Mouse (Mus musculus): ENCODE data around the gene Adamtsl3. TPM values are rescaled to one million over a fixed set of nuclear protein-coding genes. Genes with fewer than 3 reads are reported as not detected.
"Not testable (repeated sequence)": the region's sequence is repeated elsewhere in the genome, so short reads cannot be mapped to it uniquely, and the experiment has no call there.

Gene Adamtsl3
- polyA plus RNA-seq, 1 experiment from 2014 or later: not detected

DNA sequence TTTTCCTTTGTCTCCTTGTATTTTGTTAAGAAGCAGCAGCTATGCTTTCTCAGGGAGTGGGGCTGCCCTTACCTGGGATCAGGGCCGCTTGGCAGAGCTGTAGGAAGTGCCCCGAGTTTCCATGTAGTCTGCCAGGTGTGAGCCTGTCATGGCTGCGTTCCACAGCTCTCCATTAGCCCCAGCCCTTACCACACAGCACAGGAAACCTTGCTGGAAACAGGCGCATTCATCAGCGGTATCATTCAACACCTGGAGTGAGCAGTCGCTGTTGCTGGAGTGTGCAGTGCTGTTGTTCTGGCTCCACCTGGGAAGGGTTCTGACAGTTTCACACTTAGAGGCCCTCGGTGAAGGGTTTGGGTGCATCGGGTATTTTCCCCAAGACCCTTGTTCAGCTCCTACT is 62.1 kb downstream of the Adamtsl3 start:
- Histone ChIP-seq H3K9me3 (replicated peaks) (no peaks in the 10 kb centered on the region), H3K36me3 (no peaks in the 10 kb centered on the region), H3K27ac (replicated peaks) (no peak overlapping the region), H3K27me3 (ENCODE audit: low read depth, poor library complexity, severe bottlenecking) (no peaks in the 10 kb centered on the region), H3K4me3 (no peak overlapping the region), H3K4me1 (no peaks in the 10 kb centered on the region)
- WGBS: 81% methylated on average over 8 of the region's 8 CpGs
- no peak for DNase-seq (ENCODE audit: low spot score)

DNA sequence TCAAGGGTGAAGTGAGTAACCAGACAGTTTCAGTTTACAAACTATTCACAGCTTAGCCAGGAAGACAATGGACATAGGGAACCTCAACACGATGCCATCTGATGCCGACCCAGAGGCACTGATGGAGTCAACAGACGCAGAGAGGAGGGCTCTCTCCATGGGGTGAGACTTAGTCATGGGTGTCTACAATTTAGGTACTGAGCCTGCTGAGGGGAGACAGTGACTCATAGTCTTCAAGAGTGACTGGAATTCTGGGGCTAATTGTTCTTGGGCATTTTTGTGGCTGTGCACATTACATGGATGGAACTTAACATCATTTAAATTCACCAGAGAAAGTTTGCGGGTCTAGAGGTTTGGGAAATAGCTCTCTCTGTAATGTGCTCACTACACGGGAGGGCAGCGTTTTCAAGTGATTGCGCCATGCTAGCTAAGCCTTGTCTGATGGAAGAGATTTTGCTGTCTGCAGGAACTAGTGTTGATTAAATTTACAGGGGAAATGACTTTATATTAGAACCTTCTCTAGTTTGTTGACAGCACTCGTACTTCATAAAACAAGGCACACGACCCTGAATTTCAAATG is 70.1 kb downstream of the Adamtsl3 start:
- Histone ChIP-seq H3K27me3 (ENCODE audit: low read depth, poor library complexity, severe bottlenecking) (no peaks in the 10 kb centered on the region), H3K4me1 (no peaks in the 10 kb centered on the region), H3K9me3 (replicated peaks) (no peaks in the 10 kb centered on the region), H3K27ac (replicated peaks) (no peak overlapping the region), H3K4me3 (no peak overlapping the region), H3K36me3 (no peaks in the 10 kb centered on the region)
- DNase-seq (ENCODE audit: low spot score): no peak
- 89% methylated on average over 9 of the region's 9 CpGs for WGBS

DNA sequence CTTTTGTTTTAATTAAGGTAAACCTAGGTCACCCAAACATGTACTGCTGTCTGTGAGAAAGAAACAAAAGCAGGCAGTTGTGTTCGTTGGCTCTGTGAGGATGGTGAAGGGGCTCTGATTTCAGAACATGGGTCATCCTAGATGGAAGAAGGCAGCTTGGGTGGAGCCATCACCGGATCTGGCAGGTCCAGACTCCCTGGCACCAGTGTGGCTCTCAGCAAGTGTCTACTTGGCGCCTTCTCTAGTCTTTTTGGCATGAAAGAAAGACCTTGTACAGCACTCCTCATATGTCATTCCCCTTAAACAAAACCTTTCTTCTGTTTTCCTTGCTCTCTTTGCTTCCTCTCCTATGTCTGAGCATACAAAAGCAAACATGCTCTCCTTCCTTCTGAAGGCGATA is 75.5 kb downstream of the Adamtsl3 start:
- Histone ChIP-seq H3K4me1 (no peaks in the 10 kb centered on the region), H3K27me3 (ENCODE audit: low read depth, poor library complexity, severe bottlenecking) (no peaks in the 10 kb centered on the region), H3K9me3 (replicated peaks) (no peaks in the 10 kb centered on the region), H3K36me3 (no peaks in the 10 kb centered on the region), H3K4me3 (no peak overlapping the region), H3K27ac (replicated peaks) (no peak overlapping the region)
- WGBS: 86% methylated on average over 4 of the region's 4 CpGs
- no peak for DNase-seq (ENCODE audit: low spot score)

DNA sequence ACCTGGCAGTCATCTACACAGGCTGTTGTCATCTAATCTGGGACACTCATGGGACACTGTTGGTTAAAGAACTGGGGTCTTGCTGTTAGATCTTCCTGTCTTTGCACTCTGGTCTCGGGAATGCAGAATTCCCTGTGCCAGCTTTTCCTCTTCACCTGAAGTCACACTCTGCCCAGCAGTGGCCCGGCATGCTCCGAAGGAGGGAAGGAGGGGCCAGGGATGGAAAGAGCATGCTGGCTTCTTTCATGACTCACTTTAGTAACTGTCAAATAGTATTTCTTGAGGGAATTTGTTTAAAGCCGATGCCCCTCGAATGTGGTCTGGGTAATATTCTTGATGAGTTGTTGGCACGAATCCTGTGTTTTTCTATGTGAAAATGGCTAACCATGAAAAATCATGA is 81.2 kb downstream of the Adamtsl3 start:
- Histone ChIP-seq H3K4me3 (no peak overlapping the region), H3K27ac (replicated peaks) (no peak overlapping the region), H3K36me3 (no peaks in the 10 kb centered on the region), H3K4me1 (no peaks in the 10 kb centered on the region), H3K27me3 (ENCODE audit: low read depth, poor library complexity, severe bottlenecking) (no peaks in the 10 kb centered on the region), H3K9me3 (replicated peaks) (no peaks in the 10 kb centered on the region)
- 91% methylated on average over 6 of the region's 6 CpGs for WGBS
- DNase-seq (ENCODE audit: low spot score): no peak

DNA sequence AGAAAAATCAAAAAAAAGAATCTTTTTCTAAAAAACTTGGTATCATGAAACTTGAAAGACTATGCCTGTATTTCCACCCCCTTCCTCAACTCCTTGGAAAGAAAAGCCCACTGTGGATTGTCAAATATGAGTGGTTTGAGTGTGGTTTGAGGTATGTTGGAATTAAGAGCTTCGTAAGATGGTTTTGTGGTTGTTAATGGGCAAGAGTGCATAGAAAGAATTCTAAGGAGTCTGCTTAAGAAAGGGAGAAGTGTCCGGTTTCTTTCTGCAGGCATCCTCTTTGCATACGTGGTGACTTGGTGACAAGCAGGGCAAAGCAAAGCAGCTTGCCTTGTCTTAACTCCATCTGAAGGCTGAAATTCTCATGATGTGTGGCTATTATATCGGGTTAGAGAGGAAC is 81.6 kb downstream of the Adamtsl3 start:
- no peak for DNase-seq (ENCODE audit: low spot score)
- Histone ChIP-seq H3K27me3 (ENCODE audit: low read depth, poor library complexity, severe bottlenecking) (no peaks in the 10 kb centered on the region), H3K36me3 (no peaks in the 10 kb centered on the region), H3K9me3 (replicated peaks) (no peaks in the 10 kb centered on the region), H3K4me3 (no peak overlapping the region), H3K27ac (replicated peaks) (no peak overlapping the region), H3K4me1 (no peaks in the 10 kb centered on the region)
- WGBS: 86% methylated on average over 4 of the region's 4 CpGs

DNA sequence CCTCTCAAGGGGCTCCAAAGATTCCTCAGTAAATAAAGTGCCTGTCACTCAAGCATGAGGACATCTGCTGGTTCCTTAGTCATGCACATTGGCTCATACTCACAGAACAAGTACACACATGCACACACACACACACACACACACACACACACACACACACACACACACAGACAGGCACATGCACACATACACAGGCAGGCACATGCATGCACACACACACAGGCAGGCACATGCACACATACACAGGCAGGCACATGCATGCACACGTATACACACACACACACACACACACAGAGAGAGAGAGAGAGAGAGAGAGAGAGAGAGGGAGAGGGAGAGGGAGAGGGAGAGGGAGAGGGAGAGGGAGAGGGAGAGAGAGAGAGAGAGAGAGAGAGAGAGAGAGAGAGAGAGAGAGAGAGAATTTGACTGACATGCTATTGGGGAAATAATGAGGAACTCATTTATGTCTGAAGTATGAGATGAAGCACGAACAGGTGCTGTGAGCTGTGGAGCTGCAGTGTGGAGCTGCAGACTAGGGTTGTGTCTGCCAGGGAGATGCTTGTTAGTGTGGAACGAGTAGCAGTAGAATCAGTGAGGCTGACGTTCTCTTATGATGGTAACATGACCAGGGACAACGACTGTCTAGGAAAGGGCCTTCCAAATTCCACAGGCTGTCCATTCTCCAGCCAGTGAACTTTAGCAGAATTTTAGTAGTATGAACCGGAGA is 85.0 kb downstream of the Adamtsl3 start:
- H3K36me3 ChIP-seq; H3K27ac ChIP-seq (replicated peaks); H3K27me3 ChIP-seq (ENCODE audit: low read depth, poor library complexity, severe bottlenecking); H3K9me3 ChIP-seq (replicated peaks); H3K4me1 ChIP-seq; DNase-seq (ENCODE audit: low spot score); H3K4me3 ChIP-seq: not testable (repeated sequence)
- 87% methylated on average over 6 of the region's 6 CpGs for WGBS

DNA sequence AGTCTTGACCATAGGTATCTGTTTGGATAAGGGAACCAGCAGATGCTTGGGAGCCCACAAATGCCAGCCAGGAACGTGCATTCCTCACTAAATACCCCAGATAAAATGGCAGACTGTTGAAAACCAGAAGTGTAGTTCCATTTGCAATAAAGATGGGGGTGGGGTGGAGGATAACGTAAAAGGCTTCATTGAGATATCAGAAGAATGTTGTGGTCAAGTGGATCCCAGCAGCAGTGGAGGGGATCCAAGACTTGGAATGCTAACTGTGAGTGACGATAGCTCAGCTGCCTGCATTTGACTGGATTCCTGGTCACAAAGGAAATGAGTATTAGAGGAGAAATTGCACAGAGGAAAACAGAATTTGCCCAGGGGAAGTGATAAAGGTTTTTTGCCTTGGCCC is 87.1 kb downstream of the Adamtsl3 start:
- Histone ChIP-seq H3K9me3 (replicated peaks) (no peaks in the 10 kb centered on the region), H3K36me3 (no peaks in the 10 kb centered on the region), H3K27ac (replicated peaks) (no peak overlapping the region), H3K4me1 (no peaks in the 10 kb centered on the region), H3K4me3 (no peak overlapping the region), H3K27me3 (ENCODE audit: low read depth, poor library complexity, severe bottlenecking) (no peaks in the 10 kb centered on the region)
- 82% methylated on average over 3 of the region's 3 CpGs for WGBS
- DNase-seq (ENCODE audit: low spot score): no peak

DNA sequence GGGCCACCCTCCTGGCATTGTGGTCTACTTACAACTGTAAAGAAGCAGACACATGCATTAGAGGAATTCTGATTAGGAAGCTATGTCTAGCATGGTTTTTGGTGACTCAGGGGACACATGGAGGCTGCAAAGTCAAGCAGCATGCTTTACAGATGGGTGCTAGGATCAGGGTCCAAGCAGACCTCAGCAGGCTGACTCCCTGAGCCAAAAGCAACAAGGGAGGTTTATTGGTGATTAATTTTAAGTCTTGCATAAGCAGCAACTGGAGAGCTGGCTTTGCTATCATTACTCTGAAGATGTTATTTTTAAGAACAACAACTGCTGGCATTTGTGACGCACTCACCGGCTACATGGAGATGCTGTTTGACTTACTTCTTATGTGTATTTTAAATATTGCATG is 88.1 kb downstream of the Adamtsl3 start:
- H3K27me3 ChIP-seq (ENCODE audit: low read depth, poor library complexity, severe bottlenecking): no peaks in the 10 kb centered on the region
- H3K9me3 ChIP-seq (replicated peaks): no peaks in the 10 kb centered on the region
- H3K36me3 ChIP-seq: no peaks in the 10 kb centered on the region
- 92% methylated on average over 2 of the region's 2 CpGs for WGBS
- H3K27ac ChIP-seq (replicated peaks): no peak overlapping the region
- no peak overlapping the region for H3K4me3 ChIP-seq
- no peak for DNase-seq (ENCODE audit: low spot score)
- no peaks in the 10 kb centered on the region for H3K4me1 ChIP-seq

DNA sequence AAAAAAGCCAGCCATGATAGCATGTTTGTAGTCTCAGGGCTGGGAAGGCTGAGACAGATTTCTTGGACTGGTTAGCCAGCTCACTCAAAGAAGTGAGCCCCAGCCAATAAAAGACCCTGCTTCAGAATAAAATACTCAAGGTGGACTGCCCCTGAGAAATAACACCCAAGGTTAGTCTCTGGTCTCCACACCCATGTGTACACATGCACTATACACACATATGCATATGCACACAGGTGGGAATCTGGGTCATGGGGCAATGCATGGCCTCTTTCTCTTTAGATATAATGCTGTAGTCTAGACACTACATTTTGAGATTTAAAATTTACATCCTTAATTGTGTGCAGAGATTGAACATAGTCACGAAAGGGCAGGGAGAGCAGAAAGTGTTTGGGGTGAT is 88.8 kb downstream of the Adamtsl3 start:
- 85% methylated on average over 1 of the region's 1 CpGs for WGBS
- H3K4me1 ChIP-seq: no peaks in the 10 kb centered on the region
- DNase-seq (ENCODE audit: low spot score): no peak

DNA sequence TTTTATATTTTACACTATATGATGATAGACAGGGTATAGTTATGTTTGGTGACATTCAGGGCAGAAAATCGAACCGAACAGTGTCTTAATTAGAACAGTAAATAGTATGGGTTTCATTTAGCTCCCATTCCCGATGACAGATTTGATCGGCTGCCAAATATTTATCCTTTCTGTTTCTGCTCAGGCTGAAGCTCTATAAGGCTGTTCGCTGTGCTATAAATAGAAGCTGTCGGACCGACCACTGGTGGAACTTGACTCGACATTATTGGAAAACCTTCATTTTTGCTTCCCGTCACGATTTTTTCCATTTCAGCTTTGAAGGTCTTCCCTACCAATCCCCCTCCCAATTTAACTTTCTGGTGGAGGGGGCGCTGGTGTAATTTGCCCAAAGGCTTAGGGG is 89.9 kb downstream of the Adamtsl3 start:
- 86% methylated on average over 11 of the region's 11 CpGs for WGBS
- Histone ChIP-seq H3K27me3 (ENCODE audit: low read depth, poor library complexity, severe bottlenecking) (no peaks in the 10 kb centered on the region), H3K27ac (replicated peaks) (no peak overlapping the region), H3K36me3 (no peaks in the 10 kb centered on the region), H3K4me3 (no peak overlapping the region), H3K4me1 (no peaks in the 10 kb centered on the region), H3K9me3 (replicated peaks) (no peaks in the 10 kb centered on the region)
- no peak for DNase-seq (ENCODE audit: low spot score)

More for the DNA sequence above, 88.8 kb downstream of the Adamtsl3 start:
- Histone ChIP-seq H3K9me3 (replicated peaks) (no peaks in the 10 kb centered on the region), H3K36me3 (no peaks in the 10 kb centered on the region), H3K4me3 (no peak overlapping the region), H3K27ac (replicated peaks) (no peak overlapping the region), H3K27me3 (ENCODE audit: low read depth, poor library complexity, severe bottlenecking) (no peaks in the 10 kb centered on the region)

DNA sequence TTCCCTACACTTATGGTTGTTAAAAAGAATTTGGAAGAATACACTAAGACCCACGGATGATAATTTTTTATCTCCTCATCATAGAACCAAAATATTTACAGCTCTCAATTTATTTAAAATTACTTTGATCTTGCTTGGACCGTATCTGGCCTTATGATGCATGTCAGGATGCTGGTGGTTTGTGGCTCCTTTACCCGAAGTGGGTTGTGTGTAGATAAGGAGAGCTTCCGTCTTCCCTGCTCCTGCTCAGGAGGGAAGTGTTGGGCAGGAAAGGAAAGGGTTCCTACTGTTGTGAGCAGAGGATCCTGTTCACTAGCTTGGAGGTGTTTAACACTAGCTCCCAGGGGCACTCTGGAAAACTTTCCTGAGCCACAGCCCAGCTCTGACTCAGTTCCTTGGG is 94.0 kb downstream of the Adamtsl3 start:
- Histone ChIP-seq H3K36me3 (no peaks in the 10 kb centered on the region), H3K27me3 (ENCODE audit: low read depth, poor library complexity, severe bottlenecking) (no peaks in the 10 kb centered on the region), H3K27ac (replicated peaks) (no peak overlapping the region), H3K4me3 (no peak overlapping the region), H3K9me3 (replicated peaks) (no peaks in the 10 kb centered on the region), H3K4me1 (no peaks in the 10 kb centered on the region)
- no peak for DNase-seq (ENCODE audit: low spot score)
- WGBS: 85% methylated on average over 4 of the region's 4 CpGs

DNA sequence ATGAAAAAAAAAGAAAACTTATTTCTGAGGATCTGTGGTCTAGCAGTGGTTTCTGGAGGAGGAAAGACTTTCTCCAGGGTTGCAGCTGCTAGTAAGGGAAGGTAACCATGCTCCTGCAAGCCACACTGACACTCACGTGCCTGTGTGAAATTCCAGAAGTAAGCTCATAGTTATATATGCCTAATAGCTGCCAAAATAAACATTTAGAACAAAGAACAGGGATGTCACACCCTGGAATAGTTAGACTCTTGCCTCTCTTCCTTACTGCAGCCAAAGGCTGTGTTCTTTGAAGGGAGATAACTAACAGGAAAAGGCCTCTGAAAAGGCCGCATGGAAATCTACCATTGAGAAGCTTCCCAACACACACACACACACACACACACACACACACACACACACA is 96.1 kb downstream of the Adamtsl3 start:
- WGBS: 82% methylated on average over 2 of the region's 2 CpGs
- Histone ChIP-seq H3K4me3 (no peak overlapping the region), H3K27ac (replicated peaks) (no peak overlapping the region)

DNA sequence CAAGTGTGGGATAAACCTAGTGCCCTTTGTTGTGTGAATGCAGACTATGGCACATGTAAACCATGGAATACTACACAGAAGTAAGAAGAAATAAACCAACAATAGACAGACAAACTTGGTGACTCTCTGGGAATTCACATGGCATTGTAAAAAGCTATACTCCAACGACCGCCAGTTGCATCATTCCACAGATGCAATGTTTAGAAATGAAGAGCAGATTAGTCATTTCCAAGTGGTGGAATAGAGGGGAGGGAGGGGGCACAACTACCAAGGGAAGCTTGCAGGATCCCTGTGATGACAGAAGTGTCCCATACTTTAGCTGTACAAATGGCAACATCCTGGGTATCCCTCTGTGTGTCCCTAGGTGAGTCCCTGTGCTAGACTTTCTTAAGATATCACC is 97.7 kb downstream of the Adamtsl3 start:
- Histone ChIP-seq H3K27me3 (ENCODE audit: low read depth, poor library complexity, severe bottlenecking) (no peaks in the 10 kb centered on the region), H3K4me1 (no peaks in the 10 kb centered on the region), H3K9me3 (replicated peaks) (no peaks in the 10 kb centered on the region), H3K36me3 (no peaks in the 10 kb centered on the region), H3K27ac (replicated peaks) (no peak overlapping the region), H3K4me3 (no peak overlapping the region)
- DNase-seq (ENCODE audit: low spot score): no peak
- 94% methylated on average over 2 of the region's 2 CpGs for WGBS

More for the DNA sequence above, 96.1 kb downstream of the Adamtsl3 start:
- Histone ChIP-seq H3K4me1 (no peaks in the 10 kb centered on the region), H3K9me3 (replicated peaks) (no peaks in the 10 kb centered on the region), H3K36me3 (no peaks in the 10 kb centered on the region), H3K27me3 (ENCODE audit: low read depth, poor library complexity, severe bottlenecking) (no peaks in the 10 kb centered on the region)
- DNase-seq (ENCODE audit: low spot score): no peak

Data from midbrain, embryonic 10.5 days (tissue).